In genomic region chr3:156351727-156352126, GRCm38 (mm10) we compare ENCODE assay signal across 13 mouse cellular contexts.
DNase-seq lines count a peak whose midpoint lies in the region; ATAC-seq and TF ChIP-seq lines count a peak whose summit lies in the region.
"Had no signal": no experiment of that assay in that cellular context is flagged by ENCODE, and none has a peak within 500 bp of the region (broad histone marks: within the 10 kb centered on the region; RNA-seq: fewer than 3 reads in every experiment).

No protein-coding gene starts in this region.

- no peak for ATAC-seq in CD4-positive, CD25-positive, alpha-beta regulatory T cell, adult 4 months

- DNase-seq in CD4-positive, CD25-positive, alpha-beta regulatory T cell, adult 2 months (ENCODE audit: low read depth, low spot score), result peak; percentile 32
- no peak for DNase-seq in left cerebral cortex, adult 2 months (ENCODE audit: extremely low spot score in 1 of 2, low spot score in 2 of 2)
- DNase-seq in left cerebral cortex, postnatal 10 days (ENCODE audit: extremely low spot score in 1 of 2, low spot score in 2 of 2), result no peak
- DNase-seq in adipocyte (ENCODE audit: low spot score) (peak; percentile 21), MN1 (ENCODE audit: low spot score) (no peak)
- peak; percentile 44 to 49 for DNase-seq in cerebellum, postnatal 14 days
- DNase-seq in urinary bladder, postnatal 36 days (ENCODE audit: low spot score in 2 of 2), result no peak
- DNase-seq: liver; thymus, adult 18-20 months had no signal

- no peak overlapping the region for H3K4me3 ChIP-seq in left cerebral cortex, adult 2 months
- H3K4me3 ChIP-seq: heart, embryonic 10.5 days; hindbrain, embryonic 15.5 days had no signal

- intact Hi-C loops in left cerebral cortex, adult 2 months (cut with DNase I), result loop anchor here (5.0 kb wide), 1 partner anchor 206 kb away; no protein-coding TSS in a partner anchor
- intact Hi-C loops in left cerebral cortex, postnatal 10 days (cut with DNase I), result no loop called here

- TF ChIP-seq CTCF in left cerebral cortex, adult 2 months (IDR thresholded peaks at IDR 0.05), result peak; percentile 2

- H3K27ac ChIP-seq in left cerebral cortex, adult 2 months, result no peak overlapping the region
- H3K27ac ChIP-seq: heart, embryonic 10.5 days; hindbrain, embryonic 15.5 days; macrophage had no signal

Comparison
In these comparisons a context has a peak if more than half of its experiments do, and no peak if none do; other contexts are left out.
1. DNase-seq: peak in CD4-positive, CD25-positive, alpha-beta regulatory T cell, adult 2 months (single experiment), adipocyte (single experiment) and cerebellum, postnatal 14 days (2 of 2); none in left cerebral cortex, adult 2 months (0 of 2), left cerebral cortex, postnatal 10 days (0 of 2), urinary bladder, postnatal 36 days (0 of 2) and MN1 (single experiment).